Mouse (Mus musculus) embryonic facial prominence, embryonic 10.5 days (tissue): ENCODE results near the gene Mdga1. TPM values are rescaled to one million over a fixed set of nuclear protein-coding genes. Genes with fewer than 3 reads are reported as not detected.

Source experiments
- DNase-seq: peaks from one replicate; pipeline ENCODE4 v3.0.0-alpha.2; 2017; ENCODE audit warnings: low spot score
- H3K27ac ChIP-seq: fragments of 300-500 bp; sonication (generic); replicated peaks from 2 replicates; pipeline ENCODE4 v1.5.1; 2016; ENCODE audit warnings: mild to moderate bottlenecking
- H3K27me3 ChIP-seq: fragments of 300-500 bp; sonication (generic); replicated peaks from 2 replicates; pipeline ENCODE4 v1.6.1; 2016; ENCODE audit warnings: low read depth, mild to moderate bottlenecking; ENCODE audit not compliant: poor library complexity, severe bottlenecking
- H3K36me3 ChIP-seq: fragments of 300-500 bp; sonication (generic); replicated peaks from 2 replicates; pipeline ENCODE4 v1.6.1; 2016; ENCODE audit warnings: mild to moderate bottlenecking, moderate library complexity
- H3K4me1 ChIP-seq: fragments of 300-500 bp; sonication (generic); 2 replicates; pipeline ENCODE4 v1.6.1; 2016
- H3K4me3 ChIP-seq: fragments of 300-500 bp; sonication (generic); 2 replicates; pipeline ENCODE4 v1.5.1; 2016; ENCODE audit warnings: mild to moderate bottlenecking, moderate library complexity
- H3K9me3 ChIP-seq: fragments of 300-500 bp; sonication (generic); 2 replicates; pipeline ENCODE4 v1.6.1; 2016; ENCODE audit warnings: mild to moderate bottlenecking
- WGBS: fragments of 180-500 bp; shearing (Covaris S2); methylation state at CpG from one replicate; pipeline ENCODE4 v1.1.7; 2016; 5-methylcytosine and 5-hydroxymethylcytosine counted together
- polyA plus RNA-seq: library from polyadenylated mRNA; unstranded; fragments of >200 nt; fragmentation: Nextera tagmentation; extraction: Ambion mirVana; gene quantifications from 2 replicates; pipeline ENCODE4 v1.2.1, GENCODE M21; 2016

The Mdga1 gene
- polyA plus RNA-seq, 1 experiment from 2014 or later = 1.7 TPM

DNA sequence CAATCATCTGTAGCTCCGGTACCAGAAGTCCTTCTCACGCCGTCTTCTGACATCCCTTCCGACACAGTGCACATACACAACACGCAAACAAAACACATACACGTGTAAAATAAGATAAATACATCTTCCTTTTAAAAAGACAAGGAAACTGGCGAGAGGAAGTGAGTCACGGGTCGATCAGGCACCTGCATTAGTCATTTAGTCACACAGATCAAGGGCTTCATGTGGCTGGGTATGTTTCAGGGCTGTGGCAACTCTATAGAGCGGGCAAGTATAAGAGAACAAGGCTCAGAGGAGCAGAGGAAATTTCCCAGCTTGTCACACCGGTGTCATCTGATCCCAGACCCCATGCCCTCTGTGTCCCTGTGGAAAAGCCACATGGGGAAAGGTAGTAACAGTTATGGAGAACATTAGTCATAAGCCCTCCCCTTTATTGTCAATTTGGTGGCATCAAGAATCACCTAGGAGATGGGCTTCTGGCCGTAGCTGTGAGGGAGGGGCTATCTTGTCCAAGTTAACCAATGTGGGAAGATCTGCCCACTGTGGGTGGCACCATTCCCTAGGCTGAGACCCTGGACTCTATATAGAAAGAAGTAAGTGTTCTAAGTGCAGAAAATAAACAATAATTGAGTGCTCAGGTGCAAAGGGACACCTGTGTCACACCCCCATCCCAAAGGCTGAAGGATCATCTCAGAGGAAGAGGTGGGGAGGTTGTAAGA lies 35.6 kb downstream of the Mdga1 start:
- Histone ChIP-seq H3K27ac (no peak overlapping the region), H3K4me3 (no peak overlapping the region), H3K9me3 (no peaks in the 10 kb centered on the region; the same call in 1 of the 2 replicates), H3K36me3 (no peaks in the 10 kb centered on the region), H3K27me3 (peaks cover 20% of the 10 kb centered on the region), H3K4me1 (peaks cover 6% of the 10 kb centered on the region; the same call in 1 of the 2 replicates)
- 85% methylated on average over 12 of the region's 12 CpGs for WGBS
- DNase-seq = no peak

DNA sequence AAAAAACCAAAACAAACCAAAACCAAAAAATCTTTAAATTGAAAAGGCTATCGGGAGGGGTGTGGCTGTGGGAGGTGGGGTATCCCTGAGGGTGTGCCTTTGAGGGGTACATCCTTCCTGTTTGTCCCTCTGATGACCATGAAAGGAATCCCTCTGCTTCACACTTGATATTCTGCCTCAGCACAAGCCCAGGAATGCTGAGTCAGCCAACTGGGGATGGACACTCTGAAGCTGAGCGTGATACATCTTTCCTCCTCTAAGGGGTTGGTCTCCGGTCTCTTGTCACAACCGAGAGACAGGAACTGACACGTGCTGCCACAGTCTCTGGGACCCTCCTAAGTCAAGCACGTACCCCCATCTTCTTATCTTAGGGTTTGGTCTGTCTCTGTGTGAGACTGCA lies 37.1 kb downstream of the Mdga1 start:
- H3K4me1 ChIP-seq = peaks cover 11% of the 10 kb centered on the region; the same call in 1 of the 2 replicates
- peaks cover 20% of the 10 kb centered on the region for H3K27me3 ChIP-seq
- no peak overlapping the region for H3K4me3 ChIP-seq
- H3K9me3 ChIP-seq = no peaks in the 10 kb centered on the region; the same call in 1 of the 2 replicates
- H3K36me3 ChIP-seq = no peaks in the 10 kb centered on the region
- no peak overlapping the region for H3K27ac ChIP-seq
- 92% methylated on average over 6 of the region's 6 CpGs for WGBS
- DNase-seq = no peak

DNA sequence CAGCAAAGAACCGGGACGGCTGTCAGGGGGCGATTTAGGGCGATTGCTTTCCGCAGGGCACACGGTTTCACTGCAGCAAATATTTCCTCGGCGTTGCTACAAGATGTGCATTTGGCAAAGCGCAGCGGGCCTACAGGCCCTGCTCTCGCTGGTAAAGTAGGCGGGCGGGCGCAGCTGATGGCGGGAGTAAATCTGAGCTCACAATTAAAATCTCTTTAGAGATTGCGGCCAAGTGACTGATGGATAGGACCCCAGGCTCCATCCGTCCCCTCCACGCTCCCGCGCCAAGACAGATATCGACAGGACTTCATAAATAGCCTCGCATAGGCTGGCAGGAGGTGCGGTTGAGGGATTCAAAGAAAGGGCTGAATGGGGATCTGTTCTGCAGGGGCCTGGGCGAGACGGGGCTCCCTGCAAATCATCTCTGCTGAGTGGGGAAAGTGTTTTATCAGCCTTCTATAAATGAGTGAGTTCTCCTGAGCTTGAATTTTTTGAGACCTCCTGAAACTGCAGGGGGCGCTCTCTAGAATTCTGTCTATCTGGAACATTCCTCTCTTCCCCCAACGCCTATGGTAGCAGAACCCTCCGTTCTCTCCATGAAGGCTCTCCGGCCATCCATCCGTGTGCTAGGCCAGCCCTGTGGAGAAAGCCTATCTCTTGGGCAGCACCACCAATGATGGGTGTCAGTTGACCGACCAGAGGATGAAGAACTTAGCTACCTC lies 38.5 kb downstream of the Mdga1 start:
- WGBS = 86% methylated on average over 31 of the region's 31 CpGs
- Histone ChIP-seq H3K4me1 (peaks cover 8% of the 10 kb centered on the region; the same call in 1 of the 2 replicates), H3K36me3 (no peaks in the 10 kb centered on the region), H3K4me3 (no peak overlapping the region), H3K27me3 (peaks cover 20% of the 10 kb centered on the region), H3K9me3 (no peaks in the 10 kb centered on the region; the same call in 1 of the 2 replicates), H3K27ac (no peak overlapping the region)
- DNase-seq = no peak

DNA sequence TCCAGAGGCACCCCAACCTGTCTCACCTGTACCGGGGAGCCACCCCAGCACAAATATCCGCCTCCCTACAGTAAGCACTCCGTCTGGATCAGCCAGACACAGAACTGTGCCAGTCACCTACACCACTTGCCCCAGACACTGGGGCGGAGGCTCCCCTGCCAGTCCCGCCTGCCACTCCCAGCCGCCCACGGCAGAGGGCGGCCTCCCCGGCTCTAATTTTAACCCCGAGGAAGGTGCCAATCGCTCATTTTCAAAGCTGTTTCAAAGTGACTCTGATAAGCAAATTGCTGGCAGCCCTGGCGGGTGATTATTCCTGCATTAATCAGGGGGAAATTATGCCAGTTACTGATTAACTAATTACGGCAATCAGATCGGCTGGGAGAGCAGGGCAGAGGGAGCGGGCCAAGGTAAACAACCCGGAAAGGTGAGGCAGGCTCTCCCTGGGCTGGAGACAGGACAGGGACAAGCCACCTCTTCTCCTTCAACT lies 41.1 kb downstream of the Mdga1 start:
- 53% methylated on average over 16 of the region's 16 CpGs for WGBS
- no peak for DNase-seq
- no peaks in the 10 kb centered on the region for H3K9me3 ChIP-seq
- H3K27me3 ChIP-seq = peaks cover 20% of the 10 kb centered on the region
- H3K4me1 ChIP-seq = peaks cover 8% of the 10 kb centered on the region; the same call in 1 of the 2 replicates
- no peak overlapping the region for H3K27ac ChIP-seq
- H3K4me3 ChIP-seq = no peak overlapping the region
- H3K36me3 ChIP-seq = no peaks in the 10 kb centered on the region

DNA sequence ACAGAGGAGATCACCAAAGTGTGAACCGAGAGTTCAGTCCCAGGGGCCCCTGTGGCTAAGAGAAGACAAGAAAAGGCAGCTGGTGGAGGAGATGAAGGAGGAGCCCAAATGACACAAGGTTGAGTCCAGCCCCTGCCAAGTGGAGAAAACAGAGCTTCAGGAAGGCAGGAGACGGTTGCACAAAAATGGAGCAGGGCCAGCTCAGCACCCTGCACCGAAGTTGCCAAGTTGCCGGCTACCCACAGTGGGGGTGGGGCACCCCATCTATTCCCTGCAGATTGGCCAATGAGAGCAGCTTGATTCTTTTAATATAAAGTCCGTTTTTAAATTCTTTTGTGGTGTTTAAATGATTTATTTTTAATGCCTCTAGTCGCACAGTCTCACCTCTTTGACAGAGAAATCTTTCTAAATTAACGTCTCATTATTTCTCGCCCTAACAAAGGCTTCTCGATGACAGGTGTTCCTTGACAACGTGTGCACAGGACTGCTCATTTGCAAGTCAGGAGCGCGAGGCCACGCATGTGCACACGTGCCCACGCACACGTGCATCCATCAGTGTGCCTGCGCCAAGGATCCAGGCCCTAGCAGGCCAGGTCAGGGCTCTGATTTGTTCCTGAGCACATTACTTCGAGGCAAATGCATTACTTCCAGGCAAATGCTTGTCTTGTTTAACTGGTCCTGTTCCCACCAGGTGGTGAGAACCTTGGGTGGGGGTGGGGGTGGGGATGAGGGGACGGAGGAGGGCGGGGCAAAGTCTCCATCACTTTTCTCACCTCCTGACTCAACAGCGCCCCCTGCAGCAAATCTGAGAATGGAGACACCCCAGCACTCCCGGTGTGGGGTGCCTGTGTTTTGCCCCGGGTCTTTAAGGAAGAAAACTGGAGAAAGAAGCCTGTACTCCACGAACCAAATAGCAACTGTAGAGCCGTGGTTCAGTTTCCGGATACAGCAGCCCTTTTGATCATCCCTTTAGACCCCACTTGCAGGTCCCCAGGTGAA lies 44.0 kb downstream of the Mdga1 start:
- Histone ChIP-seq H3K27ac (no peak overlapping the region), H3K4me1 (peaks cover 12% of the 10 kb centered on the region), H3K4me3 (no peak overlapping the region), H3K27me3 (peaks cover 22% of the 10 kb centered on the region), H3K36me3 (no peaks in the 10 kb centered on the region), H3K9me3 (no peaks in the 10 kb centered on the region)
- DNase-seq = no peak
- 69% methylated on average over 26 of the region's 26 CpGs for WGBS

DNA sequence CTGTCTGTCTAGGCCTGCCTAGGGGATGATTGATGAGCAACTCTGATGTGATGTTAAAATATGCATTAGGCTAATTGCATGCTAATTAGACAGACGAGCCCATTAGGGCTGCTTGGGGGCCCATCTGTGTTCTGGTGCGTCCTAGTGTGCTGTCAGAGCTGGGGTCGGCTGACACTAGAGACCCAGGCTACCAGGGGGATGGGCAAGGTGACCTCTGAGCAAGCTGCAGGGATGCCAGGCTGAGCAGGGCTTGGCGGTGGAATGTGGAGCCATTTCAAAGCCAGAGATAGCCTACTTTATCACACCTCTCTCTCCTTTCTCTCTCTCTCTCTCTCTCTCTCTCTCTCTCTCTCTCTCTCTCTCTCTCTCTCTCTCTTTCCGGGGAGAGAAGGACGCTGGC lies 49.8 kb downstream of the Mdga1 start:
- no peak for DNase-seq

DNA sequence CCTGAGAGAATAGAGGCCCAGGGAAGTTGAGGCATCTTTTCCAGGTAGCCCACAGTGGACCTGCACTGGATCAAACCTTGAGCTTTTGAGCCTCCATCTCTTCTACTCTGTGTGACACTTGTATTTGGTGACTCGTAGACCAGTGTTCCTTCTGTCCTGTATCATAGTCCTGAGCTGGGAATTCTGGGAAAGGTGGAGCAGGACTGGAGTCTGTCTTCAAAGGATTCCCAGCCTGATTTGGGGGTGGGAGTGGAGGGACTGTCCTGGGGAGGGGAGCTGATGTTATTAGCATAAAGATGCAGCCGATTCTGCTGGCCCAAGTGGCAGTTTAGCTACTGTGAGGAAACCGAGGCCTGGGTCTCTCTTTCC lies 50.4 kb downstream of the Mdga1 start:
- 73% methylated on average over 3 of the region's 3 CpGs for WGBS
- no peaks in the 10 kb centered on the region for H3K36me3 ChIP-seq
- peaks cover 55% of the 10 kb centered on the region for H3K4me1 ChIP-seq
- H3K4me3 ChIP-seq = no peak overlapping the region
- no peak overlapping the region for H3K27ac ChIP-seq
- no peaks in the 10 kb centered on the region for H3K9me3 ChIP-seq
- peaks cover 21% of the 10 kb centered on the region; the same call in 1 of the 2 replicates for H3K27me3 ChIP-seq
- DNase-seq = no peak

More for the DNA sequence above, 49.8 kb downstream of the Mdga1 start:
- H3K4me1 ChIP-seq = peaks cover 55% of the 10 kb centered on the region
- H3K4me3 ChIP-seq = no peak overlapping the region
- no peaks in the 10 kb centered on the region for H3K36me3 ChIP-seq
- 49% methylated on average over 6 of the region's 6 CpGs for WGBS
- H3K9me3 ChIP-seq = no peaks in the 10 kb centered on the region
- peaks cover 21% of the 10 kb centered on the region; the same call in 1 of the 2 replicates for H3K27me3 ChIP-seq
- no peak overlapping the region for H3K27ac ChIP-seq

DNA sequence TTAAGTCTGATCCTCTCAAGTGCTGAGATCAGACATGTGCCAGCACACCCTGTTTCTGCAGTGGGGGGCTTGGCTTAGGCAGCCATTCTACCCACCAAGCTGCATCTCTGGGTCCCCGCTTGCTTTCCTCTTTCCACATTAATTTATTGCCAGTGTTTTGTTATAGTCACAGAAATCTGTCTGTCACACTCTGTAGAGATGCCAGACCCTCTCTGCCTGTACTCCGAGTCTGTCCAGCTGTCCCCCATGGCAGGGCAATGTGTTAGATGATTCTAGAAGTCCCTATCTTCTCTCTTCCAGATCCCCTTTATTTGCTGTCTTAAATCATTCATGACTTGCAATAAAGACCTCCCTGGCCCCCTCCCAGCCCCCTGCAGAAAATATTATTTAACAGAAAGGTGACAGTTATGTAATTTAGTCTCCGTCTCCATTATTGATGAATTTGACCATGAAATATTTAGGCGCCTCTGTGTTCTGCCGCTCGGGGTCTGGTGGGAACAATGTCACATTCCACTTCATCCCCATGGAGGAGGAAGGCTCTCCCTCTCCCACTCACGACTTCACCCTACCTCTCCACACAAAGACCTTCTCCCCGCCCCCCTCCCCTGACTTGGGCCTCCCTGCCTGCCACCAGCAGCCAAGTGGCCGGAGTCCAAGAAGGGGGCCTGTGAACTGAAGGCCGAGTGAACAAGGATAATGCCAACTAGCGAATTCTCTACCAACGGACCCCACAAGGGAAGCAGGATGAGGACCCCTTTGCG lies 50.9 kb downstream of the Mdga1 start:
- Histone ChIP-seq H3K27me3 (peaks cover 21% of the 10 kb centered on the region; the same call in 1 of the 2 replicates), H3K27ac (no peak overlapping the region), H3K4me3 (no peak overlapping the region), H3K36me3 (no peaks in the 10 kb centered on the region), H3K9me3 (no peaks in the 10 kb centered on the region), H3K4me1 (peaks cover 55% of the 10 kb centered on the region)
- 84% methylated on average over 13 of the region's 13 CpGs for WGBS
- no peak for DNase-seq

DNA sequence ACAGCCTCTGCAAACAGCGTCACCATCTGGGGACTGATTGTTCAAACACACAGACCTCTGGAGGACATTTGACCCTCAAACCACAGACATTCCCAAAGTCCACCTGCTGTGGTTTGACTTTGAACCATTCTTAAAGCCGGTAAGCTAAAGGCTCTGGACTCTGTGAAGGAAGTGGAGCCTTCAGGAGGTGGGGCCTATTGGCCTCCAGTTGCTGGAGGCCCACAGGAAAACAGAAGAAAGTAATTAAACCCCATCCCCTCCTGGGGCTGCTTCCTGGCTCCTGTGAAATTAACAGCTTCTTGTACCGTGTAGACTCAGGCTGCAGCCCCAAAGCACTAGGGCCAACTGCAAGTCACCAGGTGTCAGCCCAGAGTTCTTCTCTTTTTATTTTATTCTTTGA lies 52.9 kb downstream of the Mdga1 start:
- peak; percentile 43 for DNase-seq
- WGBS = 9% methylated on average over 3 of the region's 3 CpGs
- no peak overlapping the region for H3K27ac ChIP-seq

DNA sequence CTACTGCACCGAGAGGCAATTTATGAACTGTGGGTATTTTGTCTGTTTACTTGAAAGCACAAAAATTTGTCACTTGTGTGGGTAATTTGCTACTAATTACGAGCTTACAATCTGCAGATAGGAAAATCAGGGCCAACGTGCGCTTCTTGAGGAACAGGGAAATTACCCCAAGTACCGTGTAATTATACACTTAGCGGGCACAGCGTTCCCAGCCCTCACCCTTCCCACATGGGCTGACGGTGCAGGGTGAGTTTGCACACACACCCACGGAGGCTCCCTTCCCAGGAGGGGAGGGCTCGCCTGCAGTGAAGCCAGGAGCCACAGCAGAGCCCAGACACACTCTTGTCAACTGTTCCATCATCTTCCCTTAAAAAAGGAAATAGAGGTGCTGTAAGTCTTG lies 54.1 kb downstream of the Mdga1 start:
- no peak for DNase-seq
- Histone ChIP-seq H3K27me3 (0 out of 2 replicates have a peak, but pooled peaks cover 14% of the 10 kb centered on the region), H3K9me3 (no peaks in the 10 kb centered on the region), H3K27ac (no peak overlapping the region), H3K36me3 (no peaks in the 10 kb centered on the region), H3K4me1 (peaks cover 49% of the 10 kb centered on the region), H3K4me3 (no peak overlapping the region)
- WGBS = 56% methylated on average over 10 of the region's 10 CpGs

More for the DNA sequence above, 52.9 kb downstream of the Mdga1 start:
- H3K36me3 ChIP-seq = no peaks in the 10 kb centered on the region
- H3K4me3 ChIP-seq = no peak overlapping the region
- H3K27me3 ChIP-seq = peaks cover 21% of the 10 kb centered on the region; the same call in 1 of the 2 replicates
- peaks cover 55% of the 10 kb centered on the region for H3K4me1 ChIP-seq
- no peaks in the 10 kb centered on the region for H3K9me3 ChIP-seq

DNA sequence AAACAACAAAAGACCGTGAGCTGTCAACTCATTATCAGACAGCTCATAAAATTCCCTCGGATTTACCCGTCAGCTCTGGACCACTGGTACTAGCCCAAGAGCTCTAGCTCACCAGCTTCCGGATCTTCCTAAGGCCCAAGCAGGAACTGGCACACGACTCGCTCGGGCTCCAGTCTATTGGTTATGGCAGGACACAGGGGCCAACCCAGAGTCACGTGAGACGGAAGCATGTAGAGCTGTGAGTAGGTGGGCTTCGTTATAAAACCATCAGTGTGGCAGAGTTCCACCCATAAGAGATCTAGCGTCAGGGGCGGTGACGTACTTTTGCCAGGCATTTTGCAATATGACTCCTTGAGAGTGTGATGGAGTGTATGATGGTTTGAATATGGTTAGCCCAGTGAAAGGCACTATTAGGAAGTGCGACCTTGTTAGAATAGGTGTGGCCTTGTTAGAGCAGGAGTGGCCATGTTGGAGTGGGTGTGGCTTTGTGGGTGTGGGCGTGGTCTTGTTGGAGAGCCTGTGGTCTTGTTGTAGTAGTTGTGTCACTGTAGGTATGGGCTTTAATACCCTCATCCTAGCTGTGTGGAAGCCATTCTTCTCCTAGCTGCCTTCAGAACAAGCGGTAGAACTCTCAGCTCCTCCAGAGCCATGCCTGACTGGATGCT lies 56.5 kb downstream of the Mdga1 start:
- Histone ChIP-seq H3K4me3 (no peak overlapping the region), H3K27ac (no peak overlapping the region), H3K27me3 (no peaks in the 10 kb centered on the region), H3K4me1 (peaks cover 27% of the 10 kb centered on the region), H3K9me3 (no peaks in the 10 kb centered on the region), H3K36me3 (no peaks in the 10 kb centered on the region)
- 92% methylated on average over 16 of the region's 16 CpGs for WGBS
- no peak for DNase-seq
